Mouse (Mus musculus): ENCODE results near the gene Klrb1f.

DNA sequence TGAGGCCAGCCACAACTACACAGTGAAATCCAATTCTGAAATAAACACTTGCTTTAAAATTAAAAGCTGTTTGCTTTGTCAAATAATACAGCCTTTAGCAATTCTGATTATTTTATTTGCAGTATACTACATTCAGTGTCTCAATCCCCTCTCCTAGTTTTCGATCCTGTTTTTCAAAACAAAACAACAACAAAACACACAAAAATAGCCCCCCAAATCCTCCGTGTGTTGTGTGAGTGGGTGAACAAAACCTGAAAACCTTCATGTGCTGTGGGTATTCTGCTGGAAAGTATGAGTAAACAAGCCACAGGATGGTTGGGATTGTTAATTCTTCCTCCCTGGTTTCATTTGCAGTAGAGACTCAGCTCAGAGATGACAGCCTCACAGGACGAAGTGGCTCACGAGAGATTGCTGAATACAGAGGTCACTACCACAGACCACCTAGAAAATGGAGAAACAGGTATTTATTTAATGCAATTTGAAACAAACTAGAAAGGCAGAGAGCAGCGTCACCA is 31.9 kb upstream of the Klrb1f start:
- no peak for TF ChIP-seq POLR2A (IDR thresholded peaks at IDR 0.05; ENCODE audit: insufficient read depth, low read depth, low read length)
- no peak for TF ChIP-seq CTCF (IDR thresholded peaks at IDR 0.05)
- TF ChIP-seq EP300 (IDR thresholded peaks at IDR 0.05; ENCODE audit: insufficient read depth, low read depth, low read length), result no peak
